Mouse (Mus musculus): ENCODE measurements around the gene Cxcl5. TPM values are rescaled to one million over a fixed set of nuclear protein-coding genes. Genes with fewer than 3 reads are reported as not detected.
"Not testable (repeated sequence)": the region's sequence is repeated elsewhere in the genome, so short reads cannot be mapped to it uniquely, and the experiment has no call there.

Cxcl5 gene
- polyA plus RNA-seq, 1 experiment from 2014 or later, result 0.21 TPM

DNA sequence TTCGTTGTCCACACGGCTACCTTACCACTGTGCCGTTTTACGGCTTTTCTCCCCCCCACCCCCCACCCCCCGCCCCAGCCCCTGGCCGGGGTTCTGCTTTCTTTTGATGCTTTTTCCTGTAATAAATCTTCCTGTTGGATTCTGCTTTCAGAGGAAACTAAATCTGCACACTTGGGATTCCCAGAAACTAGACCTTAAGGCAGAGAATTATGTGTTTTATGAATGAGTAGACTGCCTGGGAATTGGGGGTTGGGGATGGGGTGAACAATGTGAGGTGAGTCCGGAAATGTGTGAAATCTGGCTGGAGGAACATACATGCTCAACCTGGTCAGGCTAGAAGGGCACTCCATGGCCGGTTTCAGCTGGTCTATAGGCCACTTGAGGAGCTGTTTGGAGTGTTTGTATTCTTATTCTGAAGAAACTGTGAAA, 30.9 kb downstream of the Cxcl5 start:
- no peak overlapping the region for H3K4me3 ChIP-seq
- no peak overlapping the region for H3K27ac ChIP-seq
- no peaks in the 10 kb centered on the region for H3K9me3 ChIP-seq
- no peaks in the 10 kb centered on the region for H3K36me3 ChIP-seq
- H3K27me3 ChIP-seq (ENCODE audit: insufficient read depth, poor library complexity, severe bottlenecking), result no peaks in the 10 kb centered on the region
- peaks cover 6% of the 10 kb centered on the region; the same call in 1 of the 2 replicates for H3K4me1 ChIP-seq
- no peak for DNase-seq (ENCODE audit: low spot score)
- 81% methylated on average over 8 of the region's 8 CpGs for WGBS

DNA sequence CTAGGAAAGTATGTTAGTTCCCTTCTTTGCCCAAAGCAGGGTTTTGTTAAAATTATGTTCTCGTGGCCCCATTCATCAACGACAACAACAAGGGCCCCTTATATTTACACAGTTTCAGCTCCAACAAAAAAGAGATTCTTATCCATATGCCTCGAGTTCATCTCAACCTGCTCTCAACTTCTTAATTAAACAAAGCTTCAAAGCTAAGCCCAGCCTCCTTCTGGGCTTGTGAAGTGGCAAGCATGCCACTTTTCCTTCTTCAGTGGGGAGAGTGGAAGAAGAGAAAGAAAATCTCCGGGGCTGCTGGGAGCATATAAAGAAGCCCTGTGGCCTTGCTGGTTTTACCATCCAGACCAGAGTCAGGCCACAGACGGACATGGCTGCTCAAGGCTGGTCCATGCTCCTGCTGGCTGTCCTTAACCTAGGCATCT, 35.0 kb downstream of the Cxcl5 start, which contains the start of gene Cxcl15:
TSS of gene Cxcl15 (plus strand) at position 340 of the 431 bp plus-strand sequence.
- Histone ChIP-seq H3K27me3 (ENCODE audit: insufficient read depth, poor library complexity, severe bottlenecking) (no peaks in the 10 kb centered on the region), H3K4me3 (no peak within 1 kb of the TSS)
- WGBS, result 75% methylated on average over 5 of the region's 5 CpGs

DNA sequence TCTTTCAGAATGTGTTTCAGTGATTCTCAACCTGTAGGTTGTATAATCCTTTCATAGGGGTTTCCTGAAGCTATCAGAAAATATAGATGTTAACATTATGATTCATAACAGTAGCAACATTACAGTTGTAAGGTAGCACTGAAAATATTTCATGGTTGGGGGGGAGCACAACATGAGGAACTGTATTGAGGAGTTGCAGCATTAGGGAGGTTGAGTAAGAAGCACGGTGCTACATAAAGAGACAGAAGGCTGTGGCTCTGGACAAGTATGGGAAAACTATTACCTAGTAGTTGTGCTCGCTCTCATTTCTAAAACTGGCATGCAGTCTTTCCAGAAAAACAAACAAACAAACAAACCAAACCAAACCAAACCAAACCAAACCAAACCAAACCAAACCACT, 36.2 kb downstream of the Cxcl5 start:
- 79% methylated on average over 2 of the region's 2 CpGs for WGBS
- not testable (repeated sequence) for H3K36me3 ChIP-seq; DNase-seq (ENCODE audit: low spot score); H3K4me3 ChIP-seq; H3K9me3 ChIP-seq; H3K4me1 ChIP-seq; H3K27me3 ChIP-seq (ENCODE audit: insufficient read depth, poor library complexity, severe bottlenecking); H3K27ac ChIP-seq

More for the DNA sequence above, 35.0 kb downstream of the Cxcl5 start, which contains the start of gene Cxcl15:
- no peak for DNase-seq (ENCODE audit: low spot score)
- Histone ChIP-seq H3K27ac (no peak within 1 kb of the TSS), H3K36me3 (no peaks in the 10 kb centered on the region), H3K4me1 (no peaks in the 10 kb centered on the region), H3K9me3 (no peaks in the 10 kb centered on the region)

DNA sequence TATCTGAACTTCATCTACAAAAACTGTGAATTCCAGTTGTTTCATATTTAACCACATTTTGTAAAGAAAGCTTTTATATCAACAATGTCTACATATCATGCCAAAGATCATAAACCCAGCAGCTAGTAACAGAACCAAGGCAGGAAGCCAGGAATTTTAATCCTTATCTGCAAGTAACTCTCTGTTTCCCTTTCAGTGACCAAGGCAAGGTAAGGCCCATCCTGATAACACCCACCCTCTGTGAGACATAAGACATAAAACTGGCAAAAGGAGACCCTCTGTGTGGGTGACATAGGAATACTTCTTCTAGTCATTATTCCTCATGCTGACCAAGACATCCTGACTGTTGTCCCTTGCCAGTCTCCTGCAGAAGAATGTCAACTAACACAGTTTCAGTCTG, 45.4 kb downstream of the Cxcl5 start:
- Histone ChIP-seq H3K27me3 (ENCODE audit: insufficient read depth, poor library complexity, severe bottlenecking) (no peaks in the 10 kb centered on the region), H3K27ac (no peak overlapping the region), H3K9me3 (no peaks in the 10 kb centered on the region), H3K4me1 (no peaks in the 10 kb centered on the region), H3K36me3 (no peaks in the 10 kb centered on the region), H3K4me3 (no peak overlapping the region)
- no peak for DNase-seq (ENCODE audit: low spot score)

DNA sequence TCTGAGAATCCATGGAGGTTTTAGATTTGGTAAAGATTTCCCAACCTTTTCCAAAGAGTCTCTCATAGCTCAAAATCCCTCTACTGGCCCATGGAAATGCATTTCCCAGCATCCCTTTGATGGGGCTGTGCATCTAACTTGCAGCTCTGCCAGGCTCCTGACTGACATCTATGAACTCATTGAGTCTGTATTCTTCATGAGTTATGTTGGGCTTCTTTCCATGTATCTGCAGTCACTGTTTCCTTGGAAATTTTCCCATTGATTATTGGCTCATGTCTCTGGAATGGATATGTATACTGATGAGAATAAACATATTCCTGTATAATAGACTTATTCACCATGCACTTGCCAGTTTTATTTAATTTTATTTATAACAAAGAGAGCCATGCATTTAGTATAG, 46.9 kb downstream of the Cxcl5 start:
- no peaks in the 10 kb centered on the region for H3K36me3 ChIP-seq
- H3K9me3 ChIP-seq, result no peaks in the 10 kb centered on the region
- H3K27ac ChIP-seq, result no peak overlapping the region
- H3K4me1 ChIP-seq, result no peaks in the 10 kb centered on the region
- no peaks in the 10 kb centered on the region for H3K27me3 ChIP-seq (ENCODE audit: insufficient read depth, poor library complexity, severe bottlenecking)
- DNase-seq (ENCODE audit: low spot score), result no peak
- H3K4me3 ChIP-seq, result no peak overlapping the region

DNA sequence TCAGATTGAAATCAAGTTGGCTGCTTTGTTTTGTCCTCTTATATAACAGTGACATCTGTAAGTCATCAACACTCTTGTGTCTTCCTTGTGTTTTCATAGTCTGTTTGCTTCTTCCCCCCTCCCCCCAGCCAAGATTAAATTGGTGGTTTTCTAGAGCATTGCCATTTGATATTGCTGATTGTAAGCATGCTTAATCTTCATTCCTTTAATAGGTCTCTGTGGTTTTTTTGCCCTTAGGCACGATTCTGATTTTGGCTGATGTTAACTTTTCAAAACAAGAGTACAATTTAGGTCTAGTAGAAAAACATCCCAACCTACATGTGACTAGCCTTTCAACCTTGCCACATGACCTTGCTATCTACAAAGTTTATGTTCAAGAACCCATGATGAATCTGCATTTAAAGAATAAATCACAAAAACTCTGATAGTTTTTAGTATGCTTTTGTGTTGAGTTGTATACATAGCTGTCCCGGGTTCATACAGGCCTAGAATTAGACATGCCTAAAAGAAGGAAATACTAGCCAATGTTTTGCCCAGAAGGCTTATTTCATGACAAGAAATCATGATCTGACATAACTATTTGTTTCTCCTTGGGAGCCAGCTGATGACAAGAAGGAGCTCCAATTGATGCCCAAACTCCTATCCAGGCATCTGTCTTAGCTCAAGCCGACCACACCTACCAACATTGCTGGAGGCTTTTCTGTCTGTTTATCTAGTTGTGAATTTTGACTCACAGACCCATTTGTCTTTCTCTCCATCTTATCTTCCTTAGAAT, 48.2 kb downstream of the Cxcl5 start:
- no peak overlapping the region for H3K4me3 ChIP-seq
- H3K27me3 ChIP-seq (ENCODE audit: insufficient read depth, poor library complexity, severe bottlenecking), result no peaks in the 10 kb centered on the region
- DNase-seq (ENCODE audit: low spot score), result no peak
- H3K36me3 ChIP-seq, result no peaks in the 10 kb centered on the region
- WGBS, result 82% methylated on average over 3 of the region's 3 CpGs
- no peaks in the 10 kb centered on the region for H3K4me1 ChIP-seq
- H3K9me3 ChIP-seq, result no peaks in the 10 kb centered on the region
- no peak overlapping the region for H3K27ac ChIP-seq

Small RNA genes lying within 50 kb of the gene (microRNA-seq; reads per million reads assigned to microRNA genes)
- gene Gm24322, result not detected

Other genes starting within 250 kb of the Cxcl5 start
- 0.09 and 3.1 TPM in 2 replicates for gene Afm, start 240.4 kb upstream of the Cxcl5 start, polyA plus RNA-seq (2016; fragmentation: Nextera tagmentation; extraction: Ambion mirVana)
- 0.09 TPM in 1 of 2 replicates, not detected in the other for gene 5830473C10Rik, start 198.3 kb upstream of the Cxcl5 start, polyA plus RNA-seq (2016; fragmentation: Nextera tagmentation; extraction: Ambion mirVana)
- 0.54 and 1.8 TPM in 2 replicates for gene Rassf6, start 118.7 kb upstream of the Cxcl5 start, polyA plus RNA-seq (2016; fragmentation: Nextera tagmentation; extraction: Ambion mirVana)
- gene Ppbp, start 9.2 kb downstream of the Cxcl5 start, polyA plus RNA-seq (2016; fragmentation: Nextera tagmentation; extraction: Ambion mirVana), result 9.8 and 13.4 TPM in 2 replicates
- 72.7 and 81.1 TPM in 2 replicates for gene Pf4, start 13.1 kb downstream of the Cxcl5 start, polyA plus RNA-seq (2016; fragmentation: Nextera tagmentation; extraction: Ambion mirVana)
- 0.13 TPM in 1 of 2 replicates, not detected in the other for gene Cxcl3, start 26.7 kb downstream of the Cxcl5 start, polyA plus RNA-seq (2016; fragmentation: Nextera tagmentation; extraction: Ambion mirVana)
- 0.15 TPM in 1 of 2 replicates, not detected in the other for gene Cxcl15, start 35.2 kb downstream of the Cxcl5 start, polyA plus RNA-seq (2016; fragmentation: Nextera tagmentation; extraction: Ambion mirVana)
- gene Cxcl1, start 131.9 kb downstream of the Cxcl5 start, polyA plus RNA-seq (2016; fragmentation: Nextera tagmentation; extraction: Ambion mirVana), result 0.24 TPM in 1 of 2 replicates, not detected in the other
- gene Cxcl2, start 144.5 kb downstream of the Cxcl5 start, polyA plus RNA-seq (2016; fragmentation: Nextera tagmentation; extraction: Ambion mirVana), result not detected in 2 replicates
- 28.1 and 34.1 TPM in 2 replicates for gene Mthfd2l, start 171.8 kb downstream of the Cxcl5 start, polyA plus RNA-seq (2016; fragmentation: Nextera tagmentation; extraction: Ambion mirVana)